Mouse (Mus musculus): Measurements from ENCODE around the gene Cadm1. TPM values are rescaled to one million over a fixed set of nuclear protein-coding genes. Genes with fewer than 3 reads are reported as not detected.

Cadm1 gene
- polyA plus RNA-seq (2012; fragmentation: generic; extraction: Trizol) = 9.3 TPM

GRCm38 (mm10) chr9:47529602-47530450 lies at the start of gene Cadm1:
Cadm1 (plus strand) TSS chr9:47530173.
- no peaks in the 10 kb centered on the region for H3K27me3 ChIP-seq (ENCODE audit: control insufficient read depth, insufficient read depth, insufficient read length)

GRCm38 (mm10) chr9:47484506-47484905 lies 45.5 kb upstream of the Cadm1 start:
- no peaks in the 10 kb centered on the region for H3K36me3 ChIP-seq (ENCODE audit: control insufficient read depth, insufficient read depth)
- no peak overlapping the region for H3ac ChIP-seq (ENCODE audit: control insufficient read depth, insufficient read length)
- no peak overlapping the region for H3K4me2 ChIP-seq (ENCODE audit: low read depth)
- H3K4me3 ChIP-seq = no peak overlapping the region
- TF ChIP-seq CEBPB (IDR thresholded peaks at IDR 0.05; ENCODE audit: insufficient read depth, poor library complexity, severe bottlenecking) (no peak), POLR2A (IDR thresholded peaks at IDR 0.05; ENCODE audit: insufficient read length, low read depth) (no peak), USF1 (IDR thresholded peaks at IDR 0.05; ENCODE audit: low read depth) (no peak), E2F4 (IDR thresholded peaks at IDR 0.05; ENCODE audit: insufficient read depth) (no peak), POLR2AphosphoS2 (IDR thresholded peaks at IDR 0.05; ENCODE audit: insufficient read length, low read depth) (no peak), MYOD1 (IDR thresholded peaks at IDR 0.05; ENCODE audit: control insufficient read depth in 1 of 3, insufficient read length in 2 of 3, low read depth in 2 of 3) (no peak), SRF (IDR thresholded peaks at IDR 0.05; ENCODE audit: control insufficient read depth, insufficient read length, low read depth) (no peak), MYOG (IDR thresholded peaks at IDR 0.05; ENCODE audit: control insufficient read depth in 1 of 3, insufficient read depth in 1 of 3, insufficient read length in 2 of 3, low read depth in 2 of 3) (no peak), TCF12 (IDR thresholded peaks at IDR 0.05; ENCODE audit: insufficient read depth, poor library complexity, severe bottlenecking) (no peak), REST (IDR thresholded peaks at IDR 0.05; ENCODE audit: insufficient read depth, insufficient read length) (no peak), MAX (IDR thresholded peaks at IDR 0.05; ENCODE audit: low read depth) (no peak), TCF3 (IDR thresholded peaks at IDR 0.05; ENCODE audit: insufficient read length, low read depth) (no peak)
- peaks cover 12% of the 10 kb centered on the region for H3K27me3 ChIP-seq (ENCODE audit: control insufficient read depth, insufficient read depth, insufficient read length)
- H3K79me2 ChIP-seq (ENCODE audit: control insufficient read depth, insufficient read depth) = no peaks in the 10 kb centered on the region

More at GRCm38 (mm10) chr9:47529602-47530450, at the start of gene Cadm1:
- Histone ChIP-seq H3K36me3 (ENCODE audit: control insufficient read depth, insufficient read depth) (no peaks in the 10 kb centered on the region), H3K4me3 (peak within 1 kb of the TSS; percentile 60), H3ac (ENCODE audit: control insufficient read depth, insufficient read length) (peak within 1 kb of the TSS; percentile 49), H3K4me2 (ENCODE audit: low read depth) (peak within 1 kb of the TSS; percentile 87), H3K79me2 (ENCODE audit: control insufficient read depth, insufficient read depth) (peaks cover 28% of the 10 kb centered on the region)
- TF ChIP-seq TCF12 (IDR thresholded peaks at IDR 0.05; ENCODE audit: insufficient read depth, poor library complexity, severe bottlenecking) (no peak), MAX (IDR thresholded peaks at IDR 0.05; ENCODE audit: low read depth) (no peak), MYOD1 (IDR thresholded peaks at IDR 0.05; ENCODE audit: control insufficient read depth in 1 of 3, insufficient read length in 2 of 3, low read depth in 2 of 3) (peak in 2 of 3 experiments; percentile 34 to 71), MYOG (IDR thresholded peaks at IDR 0.05; ENCODE audit: control insufficient read depth in 1 of 3, insufficient read depth in 1 of 3, insufficient read length in 2 of 3, low read depth in 2 of 3) (peak in 1 of 3 experiments; percentile 64), POLR2A (IDR thresholded peaks at IDR 0.05; ENCODE audit: insufficient read length, low read depth) (peak; percentile 100), POLR2AphosphoS2 (IDR thresholded peaks at IDR 0.05; ENCODE audit: insufficient read length, low read depth) (peak; percentile 97), REST (IDR thresholded peaks at IDR 0.05; ENCODE audit: insufficient read depth, insufficient read length) (peak; percentile 71)

GRCm38 (mm10) chr9:47485186-47485585 lies 44.8 kb upstream of the Cadm1 start:
- H3K4me2 ChIP-seq (ENCODE audit: low read depth) = no peak overlapping the region
- H3K79me2 ChIP-seq (ENCODE audit: control insufficient read depth, insufficient read depth) = no peaks in the 10 kb centered on the region
- peaks cover 12% of the 10 kb centered on the region for H3K27me3 ChIP-seq (ENCODE audit: control insufficient read depth, insufficient read depth, insufficient read length)
- TF ChIP-seq USF1 (IDR thresholded peaks at IDR 0.05; ENCODE audit: low read depth) (no peak), MAX (IDR thresholded peaks at IDR 0.05; ENCODE audit: low read depth) (no peak), CEBPB (IDR thresholded peaks at IDR 0.05; ENCODE audit: insufficient read depth, poor library complexity, severe bottlenecking) (no peak), REST (IDR thresholded peaks at IDR 0.05; ENCODE audit: insufficient read depth, insufficient read length) (no peak), POLR2AphosphoS2 (IDR thresholded peaks at IDR 0.05; ENCODE audit: insufficient read length, low read depth) (no peak), TCF12 (IDR thresholded peaks at IDR 0.05; ENCODE audit: insufficient read depth, poor library complexity, severe bottlenecking) (no peak), TCF3 (IDR thresholded peaks at IDR 0.05; ENCODE audit: insufficient read length, low read depth) (no peak), MYOD1 (IDR thresholded peaks at IDR 0.05; ENCODE audit: control insufficient read depth in 1 of 3, insufficient read length in 2 of 3, low read depth in 2 of 3) (no peak)
- H3ac ChIP-seq (ENCODE audit: control insufficient read depth, insufficient read length) = no peak overlapping the region
- no peak overlapping the region for H3K4me3 ChIP-seq
- H3K36me3 ChIP-seq (ENCODE audit: control insufficient read depth, insufficient read depth) = no peaks in the 10 kb centered on the region

- TF ChIP-seq POLR2A (IDR thresholded peaks at IDR 0.05; ENCODE audit: insufficient read length, low read depth) (no peak), MYOD1 (IDR thresholded peaks at IDR 0.05; ENCODE audit: control insufficient read depth in 1 of 3, insufficient read length in 2 of 3, low read depth in 2 of 3) (no peak), MYOG (IDR thresholded peaks at IDR 0.05; ENCODE audit: control insufficient read depth in 1 of 3, insufficient read depth in 1 of 3, insufficient read length in 2 of 3, low read depth in 2 of 3) (no peak), CEBPB (IDR thresholded peaks at IDR 0.05; ENCODE audit: insufficient read depth, poor library complexity, severe bottlenecking) (no peak), TCF3 (IDR thresholded peaks at IDR 0.05; ENCODE audit: insufficient read length, low read depth) (no peak), TCF12 (IDR thresholded peaks at IDR 0.05; ENCODE audit: insufficient read depth, poor library complexity, severe bottlenecking) (no peak), MAX (IDR thresholded peaks at IDR 0.05; ENCODE audit: low read depth) (no peak), REST (IDR thresholded peaks at IDR 0.05; ENCODE audit: insufficient read depth, insufficient read length) (no peak), SRF (IDR thresholded peaks at IDR 0.05; ENCODE audit: control insufficient read depth, insufficient read length, low read depth) (no peak), E2F4 (IDR thresholded peaks at IDR 0.05; ENCODE audit: insufficient read depth) (no peak), POLR2AphosphoS2 (IDR thresholded peaks at IDR 0.05; ENCODE audit: insufficient read length, low read depth) (no peak), USF1 (IDR thresholded peaks at IDR 0.05; ENCODE audit: low read depth) (no peak)
- no peaks in the 10 kb centered on the region for H3K79me2 ChIP-seq (ENCODE audit: control insufficient read depth, insufficient read depth)
- no peaks in the 10 kb centered on the region for H3K36me3 ChIP-seq (ENCODE audit: control insufficient read depth, insufficient read depth)
- peaks cover 14% of the 10 kb centered on the region for H3K27me3 ChIP-seq (ENCODE audit: control insufficient read depth, insufficient read depth, insufficient read length)
- no peak overlapping the region for H3ac ChIP-seq (ENCODE audit: control insufficient read depth, insufficient read length)
- H3K4me3 ChIP-seq = no peak overlapping the region
- no peak overlapping the region for H3K4me2 ChIP-seq (ENCODE audit: low read depth)
Observed at GRCm38 (mm10) chr9:47499761-47500160, 30.2 kb upstream of the Cadm1 start.
